Mouse (Mus musculus): ENCODE results near the gene Igtp. TPM values are rescaled to one million over a fixed set of nuclear protein-coding genes. Genes with fewer than 3 reads are reported as not detected.
"Not testable (repeated sequence)": the region's sequence is repeated elsewhere in the genome, so short reads cannot be mapped to it uniquely, and the experiment has no call there.

Igtp gene
- polyA plus RNA-seq, 1 experiment, result 0.59 TPM

DNA sequence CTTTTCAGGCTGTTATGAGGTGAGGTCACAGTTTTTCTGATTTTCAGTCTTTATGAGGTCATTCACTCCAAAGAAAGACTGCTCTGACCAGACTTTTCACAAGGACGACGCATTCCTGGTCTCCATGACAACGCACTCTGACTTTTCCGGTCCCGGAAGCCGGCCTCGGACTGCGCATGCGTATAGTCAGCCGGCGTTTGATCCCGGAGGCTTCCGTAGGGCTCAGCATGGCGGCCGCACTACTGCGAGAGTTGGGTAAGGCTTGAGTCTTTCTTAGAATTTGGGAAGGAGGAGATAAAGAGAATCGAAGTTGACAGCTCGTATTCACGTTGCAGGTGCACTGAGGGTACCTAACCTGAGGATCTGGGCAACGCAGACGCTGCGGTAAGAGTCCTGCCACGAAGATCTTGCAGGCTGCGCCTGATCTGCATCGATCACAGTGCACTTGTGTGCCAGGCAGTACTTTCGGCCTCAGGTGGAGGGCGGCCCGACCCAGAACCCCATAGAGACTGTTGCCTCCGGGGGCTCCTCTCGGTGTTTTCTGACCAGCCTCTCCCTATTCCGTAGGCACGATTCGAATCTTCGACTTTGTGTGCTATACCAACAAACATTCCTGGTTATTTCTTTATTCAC lies 27.8 kb upstream of the Igtp start, which contains the start of gene Mrpl22:
Gene Mrpl22, plus strand, starts transcription at position 203 of the 633 bp plus-strand sequence.
- no peaks in the 10 kb centered on the region for H3K27me3 ChIP-seq (ENCODE audit: control insufficient read depth, insufficient read depth, low read length)
- no peak for TF ChIP-seq CTCF (IDR thresholded peaks at IDR 0.05; ENCODE audit: control insufficient read depth, insufficient read depth, insufficient replicate concordance, low read depth, low read length)
- peak; percentile 85 for TF ChIP-seq POLR2A (IDR thresholded peaks at IDR 0.05; ENCODE audit: control insufficient read depth, low read depth, low read length)
- H3K36me3 ChIP-seq (ENCODE audit: control insufficient read depth, insufficient read depth, low read length), result peaks cover 2% of the 10 kb centered on the region; the same call in 1 of the 2 replicates
- peak within 1 kb of the TSS; percentile 69 for H3K27ac ChIP-seq (ENCODE audit: control insufficient read depth, insufficient read depth, low read depth, low read length)
- H3K4me1 ChIP-seq (ENCODE audit: control insufficient read depth, insufficient read depth, low read length), result peaks cover 3% of the 10 kb centered on the region; the same call in 1 of the 2 replicates
- peak within 1 kb of the TSS; percentile 86 for H3K4me3 ChIP-seq (ENCODE audit: control insufficient read depth, low read depth, low read length)

DNA sequence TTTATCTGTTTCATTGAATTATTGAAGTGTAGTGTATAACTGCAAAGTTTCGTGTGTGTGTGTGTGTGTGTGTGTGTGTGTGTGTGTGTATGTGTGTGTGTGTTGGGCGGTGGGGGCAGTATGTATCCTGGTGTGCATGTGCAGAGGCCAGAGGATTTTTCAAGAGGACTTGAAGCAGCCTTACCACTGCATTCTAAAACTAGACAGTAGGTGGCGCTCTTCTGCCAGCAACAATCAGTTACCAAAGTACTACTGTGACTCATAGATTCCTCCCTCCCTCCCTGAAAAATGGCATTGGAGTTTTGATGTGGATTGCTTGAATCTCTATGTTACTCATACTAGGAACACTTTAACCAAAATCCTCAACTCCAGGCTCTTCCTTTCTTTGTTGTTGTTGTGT lies 19.8 kb upstream of the Igtp start:
- Histone ChIP-seq H3K27ac (ENCODE audit: control insufficient read depth, insufficient read depth, low read depth, low read length) (no peak overlapping the region), H3K36me3 (ENCODE audit: control insufficient read depth, insufficient read depth, low read length) (no peaks in the 10 kb centered on the region; the same call in 1 of the 2 replicates)
- peak; percentile 47; the same call in 1 of the 2 replicates for TF ChIP-seq CTCF (IDR thresholded peaks at IDR 0.05; ENCODE audit: control insufficient read depth, insufficient read depth, insufficient replicate concordance, low read depth, low read length)
- no peak for TF ChIP-seq POLR2A (IDR thresholded peaks at IDR 0.05; ENCODE audit: control insufficient read depth, low read depth, low read length)

DNA sequence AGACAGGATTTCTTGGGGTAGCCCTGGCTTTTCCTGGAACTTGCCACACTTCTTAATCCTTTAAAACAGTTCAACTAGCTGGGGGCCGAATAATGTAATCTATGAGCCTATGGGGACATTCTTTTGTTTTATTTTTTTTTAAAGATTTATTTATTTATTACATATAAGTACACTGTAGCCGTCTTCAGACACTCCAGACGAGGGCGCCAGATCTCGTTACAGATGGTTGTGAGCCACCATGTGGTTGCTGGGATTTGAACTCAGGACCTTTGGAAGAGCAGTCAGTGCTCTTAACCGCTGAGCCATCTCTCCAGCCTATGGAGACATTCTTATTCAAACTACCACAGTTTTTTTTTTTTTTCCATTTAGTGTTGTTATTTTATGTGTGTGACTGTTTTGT lies 19.4 kb upstream of the Igtp start:
- not testable (repeated sequence) for H3K4me3 ChIP-seq (ENCODE audit: control insufficient read depth, low read depth, low read length); H3K36me3 ChIP-seq (ENCODE audit: control insufficient read depth, insufficient read depth, low read length); H3K4me1 ChIP-seq (ENCODE audit: control insufficient read depth, insufficient read depth, low read length); H3K27me3 ChIP-seq (ENCODE audit: control insufficient read depth, insufficient read depth, low read length); H3K27ac ChIP-seq (ENCODE audit: control insufficient read depth, insufficient read depth, low read depth, low read length)

More for the DNA sequence above, 19.8 kb upstream of the Igtp start:
- H3K4me3 ChIP-seq (ENCODE audit: control insufficient read depth, low read depth, low read length), result no peak overlapping the region
- H3K27me3 ChIP-seq (ENCODE audit: control insufficient read depth, insufficient read depth, low read length), result no peaks in the 10 kb centered on the region
- H3K4me1 ChIP-seq (ENCODE audit: control insufficient read depth, insufficient read depth, low read length), result no peaks in the 10 kb centered on the region

DNA sequence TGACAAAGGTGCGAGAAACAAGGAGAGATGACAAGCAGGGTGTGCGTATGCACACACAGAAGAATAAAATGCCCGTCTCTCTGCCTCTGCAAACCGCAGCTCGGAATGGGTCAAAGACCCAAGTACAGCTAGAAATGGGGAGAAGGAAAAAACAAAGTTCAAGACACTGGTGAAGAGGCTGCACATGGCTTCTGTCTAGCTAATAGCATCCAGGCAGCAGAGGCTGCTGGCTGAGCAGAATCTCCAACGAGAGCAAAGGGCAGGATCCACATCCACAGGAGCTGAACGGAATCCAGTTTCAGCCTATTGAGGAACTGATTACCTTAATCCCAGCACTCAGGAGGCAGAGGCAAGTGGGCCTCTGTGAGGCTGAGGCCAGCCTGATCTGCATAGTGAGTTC lies 18.6 kb upstream of the Igtp start:
- Histone ChIP-seq H3K27me3 (ENCODE audit: control insufficient read depth, insufficient read depth, low read length) (no peaks in the 10 kb centered on the region), H3K4me3 (ENCODE audit: control insufficient read depth, low read depth, low read length) (no peak overlapping the region), H3K36me3 (ENCODE audit: control insufficient read depth, insufficient read depth, low read length) (no peaks in the 10 kb centered on the region; the same call in 1 of the 2 replicates), H3K27ac (ENCODE audit: control insufficient read depth, insufficient read depth, low read depth, low read length) (no peak overlapping the region), H3K4me1 (ENCODE audit: control insufficient read depth, insufficient read depth, low read length) (no peaks in the 10 kb centered on the region)
- TF ChIP-seq POLR2A (IDR thresholded peaks at IDR 0.05; ENCODE audit: control insufficient read depth, low read depth, low read length) (no peak), CTCF (IDR thresholded peaks at IDR 0.05; ENCODE audit: control insufficient read depth, insufficient read depth, insufficient replicate concordance, low read depth, low read length) (no peak)

DNA sequence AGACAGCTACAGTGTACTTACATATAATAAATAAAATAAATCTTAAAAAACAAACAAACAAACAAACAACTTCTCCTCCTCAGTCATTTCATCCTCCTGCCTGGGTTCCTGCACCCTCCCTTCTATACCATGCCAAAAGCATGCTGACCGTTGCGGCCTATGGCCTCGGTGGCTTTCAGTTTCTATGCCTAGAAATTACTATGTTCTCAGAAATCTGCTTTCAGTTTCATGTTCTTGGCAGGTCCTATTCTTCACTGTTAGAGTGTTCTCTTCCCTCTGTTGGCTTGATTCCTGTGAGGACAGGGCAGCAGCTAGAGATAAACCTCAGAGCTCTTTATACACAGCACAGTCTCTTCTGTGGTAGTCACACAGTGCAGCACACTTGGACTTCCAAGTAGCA lies 15.8 kb upstream of the Igtp start:
- Histone ChIP-seq H3K4me3 (ENCODE audit: control insufficient read depth, low read depth, low read length) (no peak overlapping the region), H3K36me3 (ENCODE audit: control insufficient read depth, insufficient read depth, low read length) (no peaks in the 10 kb centered on the region), H3K27me3 (ENCODE audit: control insufficient read depth, insufficient read depth, low read length) (no peaks in the 10 kb centered on the region), H3K27ac (ENCODE audit: control insufficient read depth, insufficient read depth, low read depth, low read length) (no peak overlapping the region), H3K4me1 (ENCODE audit: control insufficient read depth, insufficient read depth, low read length) (no peaks in the 10 kb centered on the region)
- TF ChIP-seq POLR2A (IDR thresholded peaks at IDR 0.05; ENCODE audit: control insufficient read depth, low read depth, low read length), result no peak
- no peak for TF ChIP-seq CTCF (IDR thresholded peaks at IDR 0.05; ENCODE audit: control insufficient read depth, insufficient read depth, insufficient replicate concordance, low read depth, low read length)

DNA sequence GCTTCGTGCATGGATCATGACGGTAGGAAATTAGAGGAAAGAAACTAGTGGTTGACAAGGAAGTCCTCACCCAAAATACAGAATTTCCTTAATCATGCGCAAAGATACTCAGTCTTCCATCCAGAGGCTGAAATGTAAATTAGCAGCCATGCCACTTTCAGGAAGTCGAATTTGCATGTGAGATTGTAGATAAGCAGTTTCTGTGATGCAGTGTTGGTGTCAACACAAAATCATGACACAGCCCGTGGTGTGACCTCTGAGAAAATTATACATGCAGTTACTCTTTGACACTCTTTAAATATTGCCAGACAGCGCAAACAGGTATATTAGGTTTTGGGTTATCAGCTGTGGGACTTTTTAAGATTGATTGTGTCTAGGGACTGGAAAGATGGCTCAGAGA lies 9.7 kb upstream of the Igtp start:
- Histone ChIP-seq H3K27me3 (ENCODE audit: control insufficient read depth, insufficient read depth, low read length) (no peaks in the 10 kb centered on the region), H3K27ac (ENCODE audit: control insufficient read depth, insufficient read depth, low read depth, low read length) (no peak overlapping the region), H3K4me1 (ENCODE audit: control insufficient read depth, insufficient read depth, low read length) (no peaks in the 10 kb centered on the region), H3K4me3 (ENCODE audit: control insufficient read depth, low read depth, low read length) (no peak overlapping the region), H3K36me3 (ENCODE audit: control insufficient read depth, insufficient read depth, low read length) (no peaks in the 10 kb centered on the region)
- no peak for TF ChIP-seq POLR2A (IDR thresholded peaks at IDR 0.05; ENCODE audit: control insufficient read depth, low read depth, low read length)
- TF ChIP-seq CTCF (IDR thresholded peaks at IDR 0.05; ENCODE audit: control insufficient read depth, insufficient read depth, insufficient replicate concordance, low read depth, low read length), result no peak

DNA sequence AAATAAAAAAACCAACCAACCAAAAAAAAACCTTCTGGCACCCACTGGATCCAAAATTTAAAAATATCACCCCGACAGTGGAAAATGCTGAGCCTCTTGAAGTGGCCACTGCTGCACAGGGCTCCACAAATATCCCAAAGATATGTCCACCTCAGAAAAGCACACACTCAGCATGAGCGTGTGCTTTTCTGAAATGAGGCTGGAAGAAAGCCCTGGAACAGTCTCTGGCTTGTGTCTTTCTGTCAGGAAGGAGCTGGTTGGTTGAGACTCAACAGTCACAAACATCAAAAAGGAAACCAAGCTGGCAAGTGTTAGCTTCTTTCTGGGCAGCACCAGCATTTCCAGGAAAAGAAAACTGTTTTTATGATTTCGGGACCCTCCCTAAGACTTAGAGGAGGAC lies 6.0 kb upstream of the Igtp start:
- no peak for TF ChIP-seq CTCF (IDR thresholded peaks at IDR 0.05; ENCODE audit: control insufficient read depth, insufficient read depth, insufficient replicate concordance, low read depth, low read length)
- TF ChIP-seq POLR2A (IDR thresholded peaks at IDR 0.05; ENCODE audit: control insufficient read depth, low read depth, low read length), result no peak
- Histone ChIP-seq H3K27ac (ENCODE audit: control insufficient read depth, insufficient read depth, low read depth, low read length) (no peak overlapping the region), H3K27me3 (ENCODE audit: control insufficient read depth, insufficient read depth, low read length) (no peaks in the 10 kb centered on the region), H3K36me3 (ENCODE audit: control insufficient read depth, insufficient read depth, low read length) (no peaks in the 10 kb centered on the region), H3K4me3 (ENCODE audit: control insufficient read depth, low read depth, low read length) (no peak overlapping the region), H3K4me1 (ENCODE audit: control insufficient read depth, insufficient read depth, low read length) (no peaks in the 10 kb centered on the region)

All from testis, adult 2 months (tissue).